Mouse (Mus musculus) right cerebral cortex, postnatal 10 days (tissue): ENCODE measurements around the gene Zfp385a.

Experiments
- DNase-seq, 2 experiments: peaks; one replicate each; pipeline ENCODE4 v3.0.0; 2021; ENCODE audit warnings: low spot score in 2 of 2

The Zfp385a gene

GRCm38 (mm10) chr15:103308056-103308875, 31.6 kb downstream of the Zfp385a start:
- no peak for DNase-seq

- peak; percentile 92 to 95 for DNase-seq
Observed at GRCm38 (mm10) chr15:103307125-103307524, 32.8 kb downstream of the Zfp385a start.

- no peak for DNase-seq
Observed at GRCm38 (mm10) chr15:103305792-103306645, 33.9 kb downstream of the Zfp385a start.

- DNase-seq = peak; percentile 98 to 100
Observed at GRCm38 (mm10) chr15:103305070-103305678, 34.7 kb downstream of the Zfp385a start.

GRCm38 (mm10) chr15:103304616-103304969, 35.3 kb downstream of the Zfp385a start:
- DNase-seq = no peak

GRCm38 (mm10) chr15:103303916-103304615, 35.8 kb downstream of the Zfp385a start:
- DNase-seq = peak in 1 of 2 experiments; percentile 24

GRCm38 (mm10) chr15:103302341-103303021, 37.4 kb downstream of the Zfp385a start:
- peak in 1 of 2 experiments; percentile 21 for DNase-seq

- DNase-seq = peak in 1 of 2 experiments; percentile 24
Observed at GRCm38 (mm10) chr15:103301547-103302340, 38.1 kb downstream of the Zfp385a start.

- DNase-seq = peak in 1 of 2 experiments; percentile 26
Observed at GRCm38 (mm10) chr15:103301046-103301445, 38.8 kb downstream of the Zfp385a start.

- peak in 1 of 2 experiments; percentile 29 for DNase-seq
Observed at GRCm38 (mm10) chr15:103300560-103300959, 39.3 kb downstream of the Zfp385a start.

- DNase-seq = peak; percentile 79 to 83
Observed at GRCm38 (mm10) chr15:103300067-103300471, 39.8 kb downstream of the Zfp385a start.

- no peak for DNase-seq
Observed at GRCm38 (mm10) chr15:103299644-103300043, 40.2 kb downstream of the Zfp385a start.

GRCm38 (mm10) chr15:103298861-103299616, 40.9 kb downstream of the Zfp385a start:
- DNase-seq = peak in 1 of 2 experiments; percentile 28

- peak in 1 of 2 experiments; percentile 32 for DNase-seq
Observed at GRCm38 (mm10) chr15:103298026-103298425, 41.9 kb downstream of the Zfp385a start.

GRCm38 (mm10) chr15:103297313-103297712, 42.6 kb downstream of the Zfp385a start:
- peak in 1 of 2 experiments; percentile 25 for DNase-seq

- peak in 1 of 2 experiments; percentile 22 for DNase-seq
Observed at GRCm38 (mm10) chr15:103295851-103296250, 44.0 kb downstream of the Zfp385a start.

GRCm38 (mm10) chr15:103294649-103295048, 45.2 kb downstream of the Zfp385a start:
- no peak for DNase-seq

GRCm38 (mm10) chr15:103293375-103293774, 46.5 kb downstream of the Zfp385a start:
- DNase-seq = no peak

GRCm38 (mm10) chr15:103292673-103293345, 47.1 kb downstream of the Zfp385a start:
- no peak for DNase-seq
